Mouse (Mus musculus): Measurements from ENCODE around the gene Mid1ip1. TPM values are rescaled to one million over a fixed set of nuclear protein-coding genes. Genes with fewer than 3 reads are reported as not detected.

Gene Mid1ip1
- polyA plus RNA-seq, 1 experiment from 2014 or later = 119 TPM

- Histone ChIP-seq H3K36me3 (no peaks in the 10 kb centered on the region), H3K27me3 (no peaks in the 10 kb centered on the region), H3K9me3 (no peaks in the 10 kb centered on the region), H3K4me3 (no peak overlapping the region), H3K27ac (peak overlapping the region; percentile 47; the same call in 1 of the 2 replicates), H3K4me2 (no peak overlapping the region), H3K4me1 (peaks cover 9% of the 10 kb centered on the region), H3K9ac (no peak overlapping the region)
- no peak for ATAC-seq (ENCODE audit: borderline replicate concordance, extremely low read depth, low FRiP score, low TSS enrichment)
- 19% methylated on average over 1 of the region's 1 CpGs for WGBS
These were observed 19.6 kb downstream of the Mid1ip1 start for GRCm38 (mm10) chrX:10734453-10734852.

DNA sequence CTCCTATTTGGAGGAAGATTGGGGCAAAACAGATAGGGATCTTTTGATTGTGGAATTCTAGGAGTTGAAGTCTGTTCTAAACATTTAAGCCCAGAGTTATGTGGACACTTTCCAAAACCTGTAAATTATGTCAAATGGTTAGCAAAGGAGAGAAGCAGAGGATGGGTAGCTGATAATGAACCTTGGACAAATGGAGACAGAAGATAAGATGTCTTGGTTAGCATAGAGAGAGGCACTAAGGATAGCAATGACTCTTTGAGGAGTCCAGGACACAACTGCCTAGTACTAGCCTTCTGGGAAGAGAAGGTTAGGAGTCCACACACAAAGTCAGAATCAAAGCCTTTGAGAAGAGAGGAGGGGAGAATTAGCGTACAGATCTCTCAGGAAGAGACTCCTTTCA, 20.1 kb downstream of the Mid1ip1 start:
- 41% methylated on average over 1 of the region's 1 CpGs for WGBS
- Histone ChIP-seq H3K27ac (peak overlapping the region; percentile 47; the same call in 1 of the 2 replicates), H3K27me3 (no peaks in the 10 kb centered on the region), H3K9ac (no peak overlapping the region), H3K4me1 (peaks cover 9% of the 10 kb centered on the region), H3K36me3 (no peaks in the 10 kb centered on the region), H3K9me3 (no peaks in the 10 kb centered on the region), H3K4me2 (no peak overlapping the region), H3K4me3 (no peak overlapping the region)
- ATAC-seq (ENCODE audit: borderline replicate concordance, extremely low read depth, low FRiP score, low TSS enrichment) = no peak

GRCm38 (mm10) chrX:10758866-10759265, 44.1 kb downstream of the Mid1ip1 start:
- no peaks in the 10 kb centered on the region for H3K27me3 ChIP-seq
- ATAC-seq (ENCODE audit: borderline replicate concordance, extremely low read depth, low FRiP score, low TSS enrichment) = no peak
- no peak overlapping the region for H3K27ac ChIP-seq
- no peaks in the 10 kb centered on the region for H3K36me3 ChIP-seq
- H3K4me3 ChIP-seq = no peak overlapping the region
- peaks cover 3% of the 10 kb centered on the region; the same call in 1 of the 2 replicates for H3K4me1 ChIP-seq
- H3K9ac ChIP-seq = no peak overlapping the region
- WGBS = 67% methylated on average over 4 of the region's 4 CpGs
- H3K4me2 ChIP-seq = no peak overlapping the region
- no peaks in the 10 kb centered on the region for H3K9me3 ChIP-seq

GRCm38 (mm10) chrX:10763476-10764016, 48.7 kb downstream of the Mid1ip1 start:
- 62% methylated on average over 10 of the region's 10 CpGs for WGBS
- no peak overlapping the region for H3K4me3 ChIP-seq
- H3K9ac ChIP-seq = no peak overlapping the region
- peaks cover 3% of the 10 kb centered on the region; the same call in 1 of the 2 replicates for H3K4me1 ChIP-seq
- no peaks in the 10 kb centered on the region for H3K27me3 ChIP-seq
- H3K36me3 ChIP-seq = no peaks in the 10 kb centered on the region
- no peak overlapping the region for H3K27ac ChIP-seq
- H3K9me3 ChIP-seq = no peaks in the 10 kb centered on the region
- no peak for ATAC-seq (ENCODE audit: borderline replicate concordance, extremely low read depth, low FRiP score, low TSS enrichment)
- H3K4me2 ChIP-seq = no peak overlapping the region

Other genes starting within 250 kb of the Mid1ip1 start
- 93.4 and 103 TPM in 2 replicates for gene Tspan7, start 229.9 kb upstream of the Mid1ip1 start, polyA plus RNA-seq (2015; fragmentation: Nextera tagmentation; extraction: Ambion mirVana)

Data from lung, embryonic 15.5 days (tissue).